Mouse (Mus musculus): ENCODE measurements around the gene Trim14. TPM values are rescaled to one million over a fixed set of nuclear protein-coding genes. Genes with fewer than 3 reads are reported as not detected.
"Not testable (repeated sequence)": the region's sequence is repeated elsewhere in the genome, so short reads cannot be mapped to it uniquely, and the experiment has no call there.

Gene Trim14
- polyA plus RNA-seq, 1 experiment from 2014 or later, result 2.4 TPM

DNA sequence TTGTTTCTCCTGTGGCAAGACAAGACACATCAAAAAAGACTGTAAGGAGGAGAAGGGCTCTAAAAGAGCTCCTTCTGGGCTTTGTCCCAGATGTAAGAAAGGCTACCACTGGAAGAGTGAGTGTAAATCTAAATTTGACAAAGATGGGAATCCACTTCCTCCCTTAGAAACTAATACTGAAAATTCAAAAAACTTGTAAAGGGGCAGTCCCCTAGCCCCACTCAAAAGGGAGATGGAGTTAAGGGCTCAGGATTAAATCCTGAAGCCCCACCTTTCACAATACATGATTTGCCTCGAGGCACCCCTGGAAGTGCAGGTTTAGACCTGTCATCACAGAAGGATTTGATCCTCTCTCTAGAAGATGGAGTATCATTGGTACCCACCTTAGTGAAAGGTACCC lies 42.3 kb upstream of the Trim14 start:
- DNase-seq, result no peak
- Histone ChIP-seq H3K27ac (replicated peaks; ENCODE audit: low read depth, low read length) (no peak overlapping the region), H3K4me3 (replicated peaks; ENCODE audit: low read depth, low read length) (no peak overlapping the region), H3K9me3 (ENCODE audit: control insufficient read depth, low read length) (peaks cover 9% of the 10 kb centered on the region), H3K9ac (replicated peaks; ENCODE audit: low read length) (no peak overlapping the region), H3K27me3 (ENCODE audit: control insufficient read depth, insufficient read depth, low read length) (no peaks in the 10 kb centered on the region), H3K4me2 (ENCODE audit: low read length) (no peak overlapping the region), H3K4me1 (ENCODE audit: control insufficient read depth, insufficient read depth, low read length) (no peaks in the 10 kb centered on the region), H3K36me3 (ENCODE audit: control insufficient read depth, insufficient read depth, low read length) (no peaks in the 10 kb centered on the region)
- WGBS, result 67% methylated on average over 1 of the region's 1 CpGs
- ATAC-seq (ENCODE audit: low FRiP score, low TSS enrichment), result no peak

DNA sequence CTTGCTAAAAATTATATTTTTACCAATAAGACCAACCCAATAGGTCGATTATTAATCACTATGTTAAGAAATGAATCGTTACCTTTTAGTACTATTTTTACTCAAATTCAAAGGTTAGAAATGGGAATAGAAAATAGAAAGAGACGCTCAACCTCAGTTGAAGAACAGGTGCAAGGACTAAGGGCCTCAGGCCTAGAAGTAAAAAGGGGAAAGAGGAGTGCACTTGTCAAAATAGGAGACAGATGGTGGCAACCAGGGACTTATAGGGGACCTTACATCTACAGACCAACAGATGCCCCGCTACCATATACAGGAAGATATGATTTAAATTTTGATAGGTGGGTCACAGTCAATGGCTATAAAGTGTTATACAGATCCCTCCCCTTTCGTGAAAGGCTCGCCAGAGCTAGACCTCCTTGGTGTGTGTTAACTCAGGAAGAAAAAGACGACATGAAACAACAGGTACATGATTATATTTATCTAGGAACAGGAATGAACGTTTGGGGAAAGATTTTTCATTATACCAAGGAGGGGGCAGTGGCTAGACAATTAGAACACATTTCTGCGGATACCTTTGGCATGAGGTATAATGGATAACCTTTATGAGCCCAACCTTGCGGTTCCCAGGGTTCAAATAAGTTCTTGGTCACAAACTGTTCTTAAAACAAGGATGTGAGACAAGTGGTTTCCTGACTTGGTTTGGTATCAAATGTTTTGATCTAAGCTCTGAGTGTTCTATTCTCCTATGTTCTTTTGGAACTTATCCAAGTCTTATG lies 39.8 kb upstream of the Trim14 start:
- H3K36me3 ChIP-seq (ENCODE audit: control insufficient read depth, insufficient read depth, low read length); ATAC-seq (ENCODE audit: low FRiP score, low TSS enrichment): not testable (repeated sequence)
- WGBS, result 91% methylated on average over 6 of the region's 10 CpGs

DNA sequence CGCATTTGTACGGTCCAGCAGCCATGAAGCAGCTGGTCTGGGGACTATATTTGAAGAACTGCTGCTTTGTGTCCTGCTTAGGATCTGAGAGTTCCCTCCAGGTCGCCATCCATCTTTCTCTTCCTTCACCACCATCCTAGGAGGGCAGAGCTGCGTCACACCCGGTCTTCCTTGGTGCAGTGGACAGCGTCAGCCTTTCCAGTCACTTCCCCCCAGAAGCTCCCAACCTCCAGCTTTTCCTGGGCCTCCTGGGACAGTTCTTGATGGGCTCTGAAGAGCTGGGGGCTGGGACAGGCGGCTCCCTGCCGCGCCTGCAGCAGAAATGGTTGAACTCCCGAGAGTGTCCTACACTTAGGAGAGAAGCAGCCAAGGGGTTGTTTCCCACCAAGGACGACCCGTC lies 38.9 kb upstream of the Trim14 start:
- peaks cover 6% of the 10 kb centered on the region for H3K9me3 ChIP-seq (ENCODE audit: control insufficient read depth, low read length)
- H3K27me3 ChIP-seq (ENCODE audit: control insufficient read depth, insufficient read depth, low read length), result no peaks in the 10 kb centered on the region
- WGBS, result 86% methylated on average over 10 of the region's 12 CpGs
- ATAC-seq (ENCODE audit: low FRiP score, low TSS enrichment) (no peak), DNase-seq (no peak)
- H3K36me3 ChIP-seq (ENCODE audit: control insufficient read depth, insufficient read depth, low read length), result no peaks in the 10 kb centered on the region
- H3K9ac ChIP-seq (replicated peaks; ENCODE audit: low read length), result no peak overlapping the region
- no peak overlapping the region for H3K4me2 ChIP-seq (ENCODE audit: low read length)
- H3K27ac ChIP-seq (replicated peaks; ENCODE audit: low read depth, low read length), result no peak overlapping the region
- H3K4me3 ChIP-seq (replicated peaks; ENCODE audit: low read depth, low read length), result no peak overlapping the region
- no peaks in the 10 kb centered on the region for H3K4me1 ChIP-seq (ENCODE audit: control insufficient read depth, insufficient read depth, low read length)

More for the DNA sequence above, 39.8 kb upstream of the Trim14 start:
- H3K4me3 ChIP-seq (replicated peaks; ENCODE audit: low read depth, low read length); H3K27ac ChIP-seq (replicated peaks; ENCODE audit: low read depth, low read length); DNase-seq; H3K9ac ChIP-seq (replicated peaks; ENCODE audit: low read length); H3K4me1 ChIP-seq (ENCODE audit: control insufficient read depth, insufficient read depth, low read length); H3K27me3 ChIP-seq (ENCODE audit: control insufficient read depth, insufficient read depth, low read length); H3K9me3 ChIP-seq (ENCODE audit: control insufficient read depth, low read length); H3K4me2 ChIP-seq (ENCODE audit: low read length): not testable (repeated sequence)

DNA sequence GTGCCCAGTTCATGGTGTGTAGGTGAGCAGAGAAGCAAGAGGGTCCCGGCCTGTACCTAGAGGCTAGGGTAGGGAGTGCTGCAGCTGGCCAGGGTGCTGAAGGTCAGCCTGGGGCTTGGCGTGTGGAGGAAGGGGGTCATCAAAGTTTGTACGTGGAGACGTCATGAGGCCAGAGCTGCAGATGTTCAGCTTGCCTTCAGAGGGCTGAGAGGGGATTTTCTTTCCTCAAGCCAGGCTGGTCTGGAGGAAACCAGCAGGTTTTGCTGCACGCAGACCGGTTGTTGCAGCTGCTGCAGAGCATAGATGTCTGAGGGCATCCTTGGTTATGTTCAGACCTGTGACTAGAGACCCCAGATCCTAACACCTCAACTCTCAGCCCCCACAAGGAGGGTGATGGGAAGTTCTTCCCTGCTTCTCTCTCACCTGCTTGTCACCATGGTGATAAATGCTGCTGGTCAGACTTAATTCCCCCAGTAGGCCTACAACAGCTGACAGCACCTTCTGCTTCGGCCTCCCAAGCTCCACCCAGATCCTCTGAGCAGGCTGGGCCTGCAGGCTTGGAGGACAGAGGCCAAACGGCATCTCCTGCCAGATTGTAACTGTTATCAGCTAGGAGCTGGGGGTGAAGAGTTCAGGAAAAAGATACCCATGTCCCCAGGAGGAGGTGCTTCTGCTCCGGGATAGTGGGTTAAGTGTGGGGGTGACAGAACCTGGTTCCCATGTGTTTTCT lies 38.2 kb upstream of the Trim14 start:
- H3K4me3 ChIP-seq (replicated peaks; ENCODE audit: low read depth, low read length), result no peak overlapping the region
- H3K4me2 ChIP-seq (ENCODE audit: low read length), result no peak overlapping the region
- no peak overlapping the region for H3K27ac ChIP-seq (replicated peaks; ENCODE audit: low read depth, low read length)
- 0 out of 2 replicates have a peak, but pooled peaks cover 2% of the 10 kb centered on the region for H3K4me1 ChIP-seq (ENCODE audit: control insufficient read depth, insufficient read depth, low read length)
- no peaks in the 10 kb centered on the region for H3K27me3 ChIP-seq (ENCODE audit: control insufficient read depth, insufficient read depth, low read length)
- H3K9me3 ChIP-seq (ENCODE audit: control insufficient read depth, low read length), result peaks cover 6% of the 10 kb centered on the region
- 64% methylated on average over 9 of the region's 9 CpGs for WGBS
- H3K9ac ChIP-seq (replicated peaks; ENCODE audit: low read length), result no peak overlapping the region
- ATAC-seq (ENCODE audit: low FRiP score, low TSS enrichment) (no peak), DNase-seq (no peak)
- H3K36me3 ChIP-seq (ENCODE audit: control insufficient read depth, insufficient read depth, low read length), result no peaks in the 10 kb centered on the region

DNA sequence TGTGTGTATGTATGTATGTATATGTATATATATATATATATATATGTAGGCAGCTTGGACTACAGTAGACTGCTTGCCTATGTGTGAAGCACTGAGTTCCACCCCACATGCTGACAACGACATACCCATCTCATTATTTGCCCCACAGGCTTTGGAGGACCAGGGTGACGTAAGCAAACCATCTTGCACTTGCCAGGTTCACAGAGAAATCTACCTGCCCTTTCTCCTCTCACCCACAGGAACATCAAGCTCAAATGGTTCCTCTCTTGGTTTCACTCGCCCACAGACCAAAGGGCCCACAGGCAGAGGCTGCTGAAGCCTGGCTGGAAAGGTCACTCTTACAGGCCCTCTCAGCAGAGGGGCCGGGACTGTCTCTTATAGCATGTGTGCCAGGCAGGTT lies 36.7 kb upstream of the Trim14 start:
- no peaks in the 10 kb centered on the region for H3K27me3 ChIP-seq (ENCODE audit: control insufficient read depth, insufficient read depth, low read length)
- H3K4me3 ChIP-seq (replicated peaks; ENCODE audit: low read depth, low read length), result no peak overlapping the region
- no peak overlapping the region for H3K9ac ChIP-seq (replicated peaks; ENCODE audit: low read length)
- no peak overlapping the region for H3K27ac ChIP-seq (replicated peaks; ENCODE audit: low read depth, low read length)
- H3K4me1 ChIP-seq (ENCODE audit: control insufficient read depth, insufficient read depth, low read length), result 0 out of 2 replicates have a peak, but pooled peaks cover 2% of the 10 kb centered on the region
- WGBS, result 84% methylated on average over 4 of the region's 4 CpGs
- ATAC-seq (ENCODE audit: low FRiP score, low TSS enrichment) (no peak), DNase-seq (no peak)
- H3K4me2 ChIP-seq (ENCODE audit: low read length), result no peak overlapping the region
- no peaks in the 10 kb centered on the region for H3K36me3 ChIP-seq (ENCODE audit: control insufficient read depth, insufficient read depth, low read length)
- no peaks in the 10 kb centered on the region for H3K9me3 ChIP-seq (ENCODE audit: control insufficient read depth, low read length)

DNA sequence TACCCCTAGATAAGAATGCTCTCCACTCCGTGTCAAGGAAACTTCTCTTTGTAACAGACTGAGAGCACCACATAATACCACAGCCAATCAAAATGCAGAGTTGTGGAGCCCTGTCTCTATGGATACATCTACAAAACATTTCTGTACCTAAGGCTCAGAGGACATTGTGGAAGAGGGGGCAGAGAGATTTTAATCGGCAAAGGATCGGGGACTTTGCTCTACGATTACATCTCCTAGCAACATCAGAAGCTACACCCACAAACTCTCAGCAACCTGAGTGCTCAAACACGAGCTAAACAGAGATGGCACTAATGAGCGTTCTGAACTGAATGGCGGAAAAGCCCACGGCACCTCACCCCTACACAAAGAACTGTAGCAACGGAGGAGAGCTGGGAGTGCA lies 35.8 kb upstream of the Trim14 start:
- no peak overlapping the region for H3K4me2 ChIP-seq (ENCODE audit: low read length)
- no peaks in the 10 kb centered on the region for H3K27me3 ChIP-seq (ENCODE audit: control insufficient read depth, insufficient read depth, low read length)
- no peak overlapping the region for H3K27ac ChIP-seq (replicated peaks; ENCODE audit: low read depth, low read length)
- no peak overlapping the region for H3K9ac ChIP-seq (replicated peaks; ENCODE audit: low read length)
- no peak for DNase-seq
- H3K4me1 ChIP-seq (ENCODE audit: control insufficient read depth, insufficient read depth, low read length), result 0 out of 2 replicates have a peak, but pooled peaks cover 2% of the 10 kb centered on the region
- 93% methylated on average over 9 of the region's 9 CpGs for WGBS
- ATAC-seq (ENCODE audit: low FRiP score, low TSS enrichment), result no peak
- H3K36me3 ChIP-seq (ENCODE audit: control insufficient read depth, insufficient read depth, low read length), result no peaks in the 10 kb centered on the region
- no peak overlapping the region for H3K4me3 ChIP-seq (replicated peaks; ENCODE audit: low read depth, low read length)
- no peaks in the 10 kb centered on the region for H3K9me3 ChIP-seq (ENCODE audit: control insufficient read depth, low read length)

DNA sequence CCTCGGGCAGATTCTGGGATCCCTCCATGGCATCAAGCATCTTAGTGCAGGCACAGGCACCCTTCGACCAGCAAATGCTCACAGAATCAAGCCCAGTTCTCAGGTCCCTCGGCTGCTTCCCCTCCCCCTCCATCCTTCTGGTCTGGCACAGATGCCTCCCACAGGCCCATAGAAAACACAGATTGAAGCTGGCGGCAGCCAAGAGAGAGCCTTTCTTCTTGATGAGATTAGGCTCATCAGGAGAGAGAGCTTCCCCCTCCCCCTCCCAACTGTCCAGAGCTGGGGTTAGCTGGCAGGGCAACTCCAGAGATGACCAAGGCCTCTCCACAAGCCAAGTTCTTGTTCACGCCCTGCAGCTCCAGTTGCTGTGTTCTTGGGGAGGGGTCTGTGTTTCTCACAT lies 33.7 kb upstream of the Trim14 start:
- Histone ChIP-seq H3K27me3 (ENCODE audit: control insufficient read depth, insufficient read depth, low read length) (no peaks in the 10 kb centered on the region), H3K36me3 (ENCODE audit: control insufficient read depth, insufficient read depth, low read length) (no peaks in the 10 kb centered on the region), H3K9ac (replicated peaks; ENCODE audit: low read length) (no peak overlapping the region), H3K27ac (replicated peaks; ENCODE audit: low read depth, low read length) (no peak overlapping the region), H3K4me2 (ENCODE audit: low read length) (no peak overlapping the region), H3K4me3 (replicated peaks; ENCODE audit: low read depth, low read length) (no peak overlapping the region), H3K4me1 (ENCODE audit: control insufficient read depth, insufficient read depth, low read length) (0 out of 2 replicates have a peak, but pooled peaks cover 2% of the 10 kb centered on the region), H3K9me3 (ENCODE audit: control insufficient read depth, low read length) (no peaks in the 10 kb centered on the region)
- DNase-seq (peak; percentile 53), ATAC-seq (ENCODE audit: low FRiP score, low TSS enrichment) (peak; percentile 37; the same call in 1 of the 2 replicates)
- WGBS, result 22% methylated on average over 5 of the region's 5 CpGs

DNA sequence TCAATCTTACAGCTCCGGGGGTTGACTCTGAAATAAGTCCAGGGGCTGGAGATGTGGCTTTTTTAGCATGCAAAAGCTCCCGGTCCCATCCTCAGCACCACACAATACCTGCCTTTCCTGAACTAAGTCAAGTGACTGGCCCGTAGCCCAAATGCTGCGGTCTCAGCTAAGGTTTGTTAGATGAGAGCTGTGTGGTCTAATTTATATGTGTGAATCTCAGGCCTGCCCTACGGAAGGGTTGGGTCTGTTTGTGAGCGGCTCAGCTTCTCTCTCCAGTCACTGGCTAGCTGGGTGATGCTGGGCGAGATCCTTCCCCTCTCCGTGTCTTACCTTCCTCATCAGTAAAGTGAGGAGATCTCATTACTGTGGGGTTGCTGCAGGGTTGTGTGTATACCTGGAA lies 32.2 kb upstream of the Trim14 start:
- Histone ChIP-seq H3K9ac (replicated peaks; ENCODE audit: low read length) (no peak overlapping the region), H3K27ac (replicated peaks; ENCODE audit: low read depth, low read length) (no peak overlapping the region), H3K4me1 (ENCODE audit: control insufficient read depth, insufficient read depth, low read length) (0 out of 2 replicates have a peak, but pooled peaks cover 2% of the 10 kb centered on the region), H3K9me3 (ENCODE audit: control insufficient read depth, low read length) (no peaks in the 10 kb centered on the region), H3K27me3 (ENCODE audit: control insufficient read depth, insufficient read depth, low read length) (no peaks in the 10 kb centered on the region), H3K36me3 (ENCODE audit: control insufficient read depth, insufficient read depth, low read length) (no peaks in the 10 kb centered on the region), H3K4me3 (replicated peaks; ENCODE audit: low read depth, low read length) (no peak overlapping the region), H3K4me2 (ENCODE audit: low read length) (no peak overlapping the region)
- ATAC-seq (ENCODE audit: low FRiP score, low TSS enrichment), result no peak
- no peak for DNase-seq
- WGBS, result 94% methylated on average over 8 of the region's 8 CpGs
